Mouse (Mus musculus) urinary bladder, postnatal 10 days (tissue): ENCODE data around the gene Cfap157.

Source experiments
- DNase-seq: peaks from one replicate; pipeline ENCODE4 v3.0.0; 2022; ENCODE audit warnings: low spot score

Gene Cfap157

DNA sequence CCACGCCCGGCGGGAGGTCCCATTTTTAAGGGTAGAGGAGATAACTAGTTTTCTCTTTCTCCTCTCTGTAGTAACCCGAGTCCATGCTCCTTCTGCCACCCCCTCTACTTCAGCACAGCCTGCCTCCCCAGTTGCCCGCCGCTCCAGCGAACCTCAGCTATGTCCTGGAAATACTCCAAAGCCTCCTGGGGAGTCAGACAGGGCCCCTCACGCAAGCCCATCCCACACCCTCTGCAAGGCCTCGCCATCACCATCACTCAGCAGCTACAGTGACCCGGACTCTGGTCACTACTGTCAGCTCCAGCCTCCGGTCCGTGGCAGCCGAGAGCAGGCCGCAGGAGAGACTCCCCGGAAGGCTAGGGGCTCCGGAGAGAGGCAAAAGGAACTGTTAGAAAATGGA, 35.1 kb downstream of the Cfap157 start:
- DNase-seq: no peak

DNA sequence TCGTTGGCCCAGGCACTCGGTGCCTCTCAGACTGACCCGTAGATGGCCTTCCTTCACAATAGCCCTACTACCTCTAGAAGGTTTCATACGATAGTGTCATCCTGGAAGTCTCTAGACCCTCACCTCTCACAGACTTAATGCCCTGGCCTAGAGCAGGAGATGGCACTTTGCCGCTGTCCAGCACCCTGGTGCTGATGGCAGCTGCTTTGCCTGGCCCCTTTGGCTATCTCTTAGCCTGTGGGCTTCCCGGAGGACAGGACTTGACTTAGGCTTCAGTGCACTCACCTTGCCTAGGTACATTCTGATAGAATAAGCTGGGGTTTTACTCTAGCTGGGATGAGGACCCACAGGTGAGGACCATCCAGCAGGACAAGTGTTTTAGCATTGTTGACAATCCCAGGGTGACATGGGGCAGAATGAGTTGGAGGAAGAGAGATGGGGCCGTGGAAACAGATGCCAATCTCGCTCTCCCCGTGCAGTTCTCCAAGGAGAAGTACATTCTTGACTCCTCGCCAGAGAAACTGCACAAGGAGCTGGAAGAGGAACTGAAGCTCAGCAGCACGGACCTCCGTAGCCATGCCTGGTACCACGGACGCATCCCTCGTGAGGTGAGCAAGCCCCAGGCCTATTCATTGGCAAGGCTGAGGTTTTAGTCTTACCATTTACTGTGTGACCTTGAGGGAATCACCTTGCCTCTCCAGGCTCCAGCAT, 39.8 kb downstream of the Cfap157 start:
- DNase-seq: no peak

GRCm38 (mm10) chr2:32742173-32742531, 42.1 kb downstream of the Cfap157 start:
- DNase-seq: no peak

DNA sequence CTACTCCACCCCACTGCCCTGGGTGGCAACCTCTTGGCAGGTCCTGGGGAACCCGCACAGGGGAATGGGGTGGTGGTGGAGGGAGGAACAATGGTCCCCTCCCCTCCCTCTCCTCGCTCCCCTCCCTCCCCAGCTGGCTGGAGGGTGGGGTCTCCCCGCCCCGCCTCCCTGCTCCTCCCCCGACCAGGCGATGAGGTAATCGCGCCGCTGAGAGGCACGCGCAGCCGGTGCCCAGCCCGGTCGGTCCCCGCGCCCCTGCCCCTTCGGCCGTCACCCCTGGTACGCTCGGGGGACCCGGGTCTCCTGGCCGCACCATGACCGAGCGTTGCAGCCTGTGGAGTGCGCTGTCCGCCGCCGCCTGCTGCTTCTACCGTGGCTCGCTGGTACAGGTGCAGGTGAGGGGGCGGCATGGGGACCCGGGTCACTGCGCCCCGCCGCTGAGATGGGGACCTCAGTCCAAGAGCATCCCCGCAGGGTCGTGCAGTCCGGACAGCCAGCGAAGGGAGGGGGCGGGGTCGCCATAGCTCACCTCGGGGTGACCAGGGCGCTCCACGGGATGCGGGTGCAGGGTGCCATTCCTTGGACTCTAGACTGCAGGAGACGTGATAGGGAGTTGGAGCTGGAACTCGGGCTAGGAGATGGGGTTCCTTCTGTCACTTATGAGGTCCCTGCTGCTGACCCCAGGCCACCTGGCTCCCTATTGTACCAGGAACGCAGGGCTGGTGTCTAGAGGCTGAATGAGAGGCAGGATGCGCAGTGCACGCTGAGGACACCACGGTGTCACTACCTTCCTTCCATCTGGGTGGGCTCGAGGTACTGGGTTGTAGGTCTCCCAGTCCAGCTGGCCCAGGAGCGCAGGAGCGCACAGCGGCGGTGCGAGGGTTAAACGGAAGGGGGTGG, 42.7 kb downstream of the Cfap157 start:
- no peak for DNase-seq

GRCm38 (mm10) chr2:32740916-32741272, 43.3 kb downstream of the Cfap157 start, which contains the start of gene 6330409D20Rik:
TSS of gene 6330409D20Rik (minus strand) at chr2:32741016.
- no peak for DNase-seq

DNA sequence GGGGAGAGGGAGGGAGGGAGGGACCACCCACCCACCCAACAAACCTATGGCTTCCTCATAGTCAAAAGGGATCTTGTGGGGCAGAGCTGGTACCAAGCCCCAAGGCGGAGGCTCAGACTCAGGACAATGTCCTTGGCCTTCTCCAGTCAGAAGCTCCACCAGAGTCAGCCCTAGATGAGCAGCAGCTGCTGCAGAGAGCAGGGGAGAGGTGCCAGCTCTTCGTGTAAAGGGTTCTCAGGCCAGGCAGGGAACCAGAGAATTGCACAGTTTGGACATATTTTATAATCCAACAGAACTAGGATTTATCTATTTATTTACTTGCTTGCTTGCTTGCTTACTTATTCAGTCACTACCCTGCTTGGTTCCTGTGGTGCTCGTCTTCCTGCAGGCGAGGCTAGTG, 44.9 kb downstream of the Cfap157 start:
- no peak for DNase-seq

- no peak for DNase-seq
Measured at GRCm38 (mm10) chr2:32737008-32737407, 47.2 kb downstream of the Cfap157 start.

- no peak for DNase-seq
Measured at GRCm38 (mm10) chr2:32736306-32736829, 47.9 kb downstream of the Cfap157 start.

- DNase-seq: no peak
Measured at GRCm38 (mm10) chr2:32734933-32735332, 49.3 kb downstream of the Cfap157 start.

- no peak for DNase-seq
Measured at GRCm38 (mm10) chr2:32734480-32734879, 49.7 kb downstream of the Cfap157 start.

DNA sequence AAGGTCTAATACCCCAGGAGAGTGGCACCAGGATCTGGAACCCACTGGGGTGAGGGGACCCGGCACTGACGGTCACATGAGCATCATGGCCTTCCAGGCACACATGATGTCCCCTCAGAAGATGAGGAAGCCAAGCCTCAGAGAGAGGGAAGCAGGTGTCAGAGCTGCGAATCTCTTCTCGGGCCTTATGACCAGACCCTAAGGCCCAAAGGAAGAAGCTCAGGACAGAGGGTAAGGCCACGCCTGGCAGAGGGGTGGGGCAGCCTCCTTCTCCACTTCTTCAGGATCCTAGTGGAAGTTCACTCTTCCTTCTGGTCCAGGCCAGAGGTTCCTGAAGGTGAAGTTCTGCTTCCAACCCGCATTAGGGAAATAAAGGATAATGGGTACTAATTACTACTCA, 51.5 kb downstream of the Cfap157 start:
- DNase-seq: no peak

GRCm38 (mm10) chr2:32731911-32732310, 52.3 kb downstream of the Cfap157 start:
- DNase-seq: no peak

- no peak for DNase-seq
Measured at GRCm38 (mm10) chr2:32730854-32731253, 53.4 kb downstream of the Cfap157 start.

- no peak for DNase-seq
Measured at GRCm38 (mm10) chr2:32729547-32729946, 54.7 kb downstream of the Cfap157 start.

- no peak for DNase-seq
Measured at GRCm38 (mm10) chr2:32728463-32728862, 55.8 kb downstream of the Cfap157 start.

- DNase-seq: peak; percentile 50
Measured at GRCm38 (mm10) chr2:32727435-32727834, 56.8 kb downstream of the Cfap157 start.
